Mouse (Mus musculus) midbrain, postnatal 0 days (tissue): ENCODE measurements around the gene Dhrs1. TPM values are rescaled to one million over a fixed set of nuclear protein-coding genes. Genes with fewer than 3 reads are reported as not detected.

Source experiments
- ATAC-seq: fragments of 200-750 bp; cut with Nextera tagmentation; 2 replicates; pipeline ENCODE4 v1.8.0; 2017; ENCODE audit warnings: moderate number of reproducible peaks, mild to moderate bottlenecking, moderate TSS enrichment, moderate library complexity; ENCODE audit not compliant: low FRiP score
- DNase-seq: peaks from one replicate; pipeline ENCODE4 v3.0.0-alpha.2; 2015; ENCODE audit warnings: low spot score
- H3K27ac ChIP-seq: fragments of 300-500 bp; sonication (generic); 2 replicates; pipeline ENCODE4 v1.5.1; 2014; ENCODE audit warnings: low read depth, mild to moderate bottlenecking, low read length, mixed read lengths
- H3K27me3 ChIP-seq: fragments of 300-500 bp; sonication (generic); 2 replicates; pipeline ENCODE4 v1.6.1; 2014; ENCODE audit warnings: low read length, control low read depth, mixed read lengths; ENCODE audit not compliant: insufficient read depth
- H3K36me3 ChIP-seq: fragments of 300-500 bp; sonication (generic); 2 replicates; pipeline ENCODE4 v1.6.1; 2014; ENCODE audit warnings: low read length, control low read depth, mixed read lengths; ENCODE audit not compliant: insufficient read depth
- H3K4me1 ChIP-seq: fragments of 300-500 bp; sonication (generic); 2 replicates; pipeline ENCODE4 v1.6.1; 2014; ENCODE audit warnings: mild to moderate bottlenecking, control low read depth, antibody characterized with exemption, low read length, mixed read lengths; ENCODE audit not compliant: insufficient read depth
- H3K4me2 ChIP-seq: fragments of 300-500 bp; sonication (generic); 2 replicates; pipeline ENCODE4 v1.6.1; 2014; ENCODE audit warnings: low read depth, mild to moderate bottlenecking, low read length, mixed read lengths; ENCODE audit not compliant: poor library complexity, severe bottlenecking
- H3K4me3 ChIP-seq: fragments of 300-500 bp; sonication (generic); 2 replicates; pipeline ENCODE4 v1.5.1; 2014; ENCODE audit warnings: low read depth, mild to moderate bottlenecking, low read length, moderate library complexity
- H3K9ac ChIP-seq: fragments of 300-500 bp; sonication (generic); replicated peaks from 2 replicates; pipeline ENCODE4 v1.6.1; 2014; ENCODE audit warnings: mild to moderate bottlenecking, low read length, moderate library complexity, mixed read lengths; ENCODE audit not compliant: poor library complexity, severe bottlenecking
- H3K9me3 ChIP-seq: fragments of 300-500 bp; sonication (generic); 2 replicates; pipeline ENCODE4 v1.6.1; 2016; ENCODE audit warnings: low read length, control low read depth
- CTCF ChIP-seq: IDR thresholded peaks from 2 replicates; pipeline ENCODE4 v1.5.1; 2016; ENCODE audit warnings: antibody characterized with exemption, mild to moderate bottlenecking
- WGBS: fragments of 180-500 bp; shearing (Covaris S2); extraction: QIAGEN DNeasy Blood & Tissue Kit; methylation state at CpG from one replicate; pipeline ENCODE4 v1.1.7; 2014; 5-methylcytosine and 5-hydroxymethylcytosine counted together
- polyA plus RNA-seq: library from polyadenylated mRNA; unstranded; fragments of >200 nt; fragmentation: Nextera tagmentation; extraction: Ambion mirVana; gene quantifications from 2 replicates; pipeline ENCODE4 v1.2.1, GENCODE M21; 2015
- total RNA-seq: library from RNA; depleted of rRNA; stranded (reverse); fragments of >200 nt; gene quantifications from 2 replicates; pipeline ENCODE4 v1.2.3, GENCODE M21; 2014

Dhrs1 gene
- total and polyA plus RNA-seq, 2 experiments from 2014 or later, result 72.0 to 94.0 TPM

DNA sequence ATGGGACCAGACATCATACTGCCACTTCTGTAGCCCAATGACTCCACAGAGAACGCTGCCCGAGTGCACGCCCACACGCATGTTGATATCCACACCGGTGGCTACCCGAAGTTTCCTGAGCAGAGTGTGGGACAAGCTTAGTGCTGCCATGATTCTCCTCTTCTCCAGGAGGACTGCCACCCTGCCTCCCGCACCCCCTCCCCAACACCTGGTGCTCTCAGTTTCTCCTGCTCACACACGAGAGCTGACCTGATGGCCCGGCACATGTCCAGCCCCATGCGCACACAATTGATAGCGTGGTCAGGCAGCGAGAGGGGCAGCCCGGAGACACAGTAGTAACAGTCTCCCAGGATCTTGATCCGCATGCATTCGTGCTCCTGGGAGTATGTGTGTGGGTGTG lies 33.2 kb upstream of the Dhrs1 start:
- Histone ChIP-seq H3K4me1 (no peaks in the 10 kb centered on the region), H3K9ac (no peak overlapping the region), H3K4me3 (no peak overlapping the region), H3K27ac (no peak overlapping the region), H3K36me3 (no peaks in the 10 kb centered on the region), H3K4me2 (no peak overlapping the region), H3K9me3 (no peaks in the 10 kb centered on the region), H3K27me3 (peaks cover 22% of the 10 kb centered on the region)
- 90% methylated on average over 15 of the region's 15 CpGs for WGBS
- DNase-seq, result no peak
- TF ChIP-seq CTCF, result no peak
- no peak for ATAC-seq

DNA sequence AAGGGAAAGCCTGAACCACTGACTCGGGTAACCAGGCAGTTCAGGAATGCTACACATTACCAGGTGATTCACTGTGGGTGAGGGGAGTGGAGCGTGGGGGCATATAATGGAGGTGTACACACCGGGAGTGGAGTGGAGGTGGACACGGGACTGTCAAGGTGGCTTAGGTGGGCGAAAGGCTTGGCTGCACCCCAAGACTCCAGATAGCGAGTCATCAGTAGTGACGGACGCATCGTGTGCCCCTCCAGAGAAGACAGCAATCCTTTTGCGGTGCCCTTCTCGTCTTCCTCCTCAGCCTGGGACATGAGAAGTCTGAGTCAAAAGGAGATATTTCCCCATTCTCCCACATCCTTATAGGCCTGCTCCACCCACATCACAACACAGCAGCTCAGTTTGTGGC lies 32.3 kb upstream of the Dhrs1 start:
- H3K36me3 ChIP-seq, result no peaks in the 10 kb centered on the region
- no peaks in the 10 kb centered on the region for H3K9me3 ChIP-seq
- DNase-seq, result no peak
- no peak for ATAC-seq
- H3K9ac ChIP-seq, result no peak overlapping the region
- TF ChIP-seq CTCF, result no peak
- 88% methylated on average over 11 of the region's 11 CpGs for WGBS
- no peak overlapping the region for H3K4me2 ChIP-seq
- H3K27ac ChIP-seq, result no peak overlapping the region
- no peak overlapping the region for H3K4me3 ChIP-seq
- H3K4me1 ChIP-seq, result no peaks in the 10 kb centered on the region
- H3K27me3 ChIP-seq, result peaks cover 19% of the 10 kb centered on the region

DNA sequence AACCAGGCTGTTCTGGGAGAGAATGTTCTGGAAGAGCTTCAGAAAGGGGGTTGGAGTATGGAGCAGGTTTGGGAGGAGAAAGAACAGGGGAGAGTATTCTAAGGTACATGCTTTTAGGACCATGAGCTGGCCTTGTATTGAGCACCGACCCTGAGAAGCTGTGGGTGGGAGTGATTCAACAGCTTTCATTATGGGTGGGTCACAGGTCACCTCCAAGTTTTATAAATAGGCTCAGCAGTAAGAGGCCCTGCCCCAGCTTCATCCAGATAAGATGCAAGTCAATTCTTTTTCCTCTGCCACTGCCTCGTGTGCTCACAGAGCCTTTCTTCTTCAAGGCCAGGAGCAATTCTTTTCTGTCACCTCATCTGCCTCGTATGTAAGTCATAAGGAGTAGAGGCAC lies 31.7 kb upstream of the Dhrs1 start:
- no peak overlapping the region for H3K4me2 ChIP-seq
- DNase-seq, result no peak

DNA sequence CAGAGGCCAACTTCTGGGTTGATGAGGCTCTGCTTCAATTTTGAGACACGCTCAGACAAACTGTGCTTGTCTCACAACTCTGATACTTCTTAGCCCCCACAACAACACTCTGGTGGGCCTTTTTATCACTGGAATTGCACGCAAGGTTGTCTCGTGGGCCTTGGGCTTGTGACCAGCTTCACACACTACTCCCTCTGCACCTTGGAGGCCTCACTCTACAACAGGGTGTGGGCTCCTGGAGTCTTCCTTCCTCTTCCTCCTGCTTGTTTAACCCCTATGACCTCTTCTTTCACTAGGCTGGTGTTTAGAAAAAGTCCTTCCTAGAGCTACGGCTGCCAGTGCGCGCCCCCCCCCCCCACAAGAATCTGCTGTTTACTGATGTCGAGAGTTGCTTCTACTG lies 31.2 kb upstream of the Dhrs1 start:
- Histone ChIP-seq H3K27me3 (peaks cover 8% of the 10 kb centered on the region), H3K4me3 (no peak overlapping the region), H3K27ac (no peak overlapping the region), H3K9me3 (no peaks in the 10 kb centered on the region), H3K4me1 (no peaks in the 10 kb centered on the region), H3K9ac (no peak overlapping the region), H3K36me3 (no peaks in the 10 kb centered on the region), H3K4me2 (no peak overlapping the region)
- DNase-seq (no peak), ATAC-seq (no peak)
- TF ChIP-seq CTCF, result no peak
- WGBS, result 69% methylated on average over 7 of the region's 7 CpGs

More for the DNA sequence above, 31.7 kb upstream of the Dhrs1 start:
- H3K9ac ChIP-seq, result no peak overlapping the region
- H3K36me3 ChIP-seq, result no peaks in the 10 kb centered on the region
- TF ChIP-seq CTCF, result no peak
- no peak overlapping the region for H3K27ac ChIP-seq
- H3K9me3 ChIP-seq, result no peaks in the 10 kb centered on the region
- no peak overlapping the region for H3K4me3 ChIP-seq
- peaks cover 13% of the 10 kb centered on the region for H3K27me3 ChIP-seq
- ATAC-seq, result no peak
- no peaks in the 10 kb centered on the region for H3K4me1 ChIP-seq
- 59% methylated on average over 3 of the region's 3 CpGs for WGBS

DNA sequence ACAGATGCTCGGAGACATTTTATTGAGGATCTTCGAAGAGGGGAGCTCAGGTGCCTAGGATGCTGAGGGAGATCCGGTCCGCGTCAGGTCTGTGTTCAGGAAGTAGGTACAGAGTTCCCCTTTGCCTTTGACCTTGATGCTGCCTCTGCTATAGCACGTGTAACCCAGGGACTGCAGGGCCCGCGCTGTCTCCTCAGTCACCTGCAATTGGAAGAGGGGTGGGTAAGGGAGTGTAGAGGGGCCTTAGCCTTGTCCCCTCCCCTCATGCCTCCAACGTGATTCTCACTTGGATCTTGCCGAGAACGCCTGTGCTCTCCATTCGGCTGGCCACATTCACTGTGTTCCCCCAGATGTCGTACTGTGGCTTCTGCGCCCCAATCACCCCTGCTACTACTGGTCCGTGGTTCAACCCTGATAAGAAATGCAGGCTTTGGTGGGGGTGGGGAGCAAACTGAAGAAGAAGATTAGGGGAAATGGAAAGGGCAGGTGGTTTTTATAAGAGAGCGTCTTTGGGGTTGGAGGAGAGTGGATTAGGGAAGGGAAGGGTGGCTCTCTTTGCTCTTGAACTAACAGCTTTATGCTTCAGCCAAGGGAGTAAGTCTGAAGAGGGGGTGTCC lies 23.7 kb upstream of the Dhrs1 start:
- H3K4me1 ChIP-seq, result no peaks in the 10 kb centered on the region
- no peak overlapping the region for H3K4me2 ChIP-seq
- no peaks in the 10 kb centered on the region for H3K36me3 ChIP-seq
- no peak for TF ChIP-seq CTCF
- H3K27me3 ChIP-seq, result peaks cover 11% of the 10 kb centered on the region; the same call in 1 of the 2 replicates
- WGBS, result 78% methylated on average over 16 of the region's 16 CpGs
- H3K9ac ChIP-seq, result no peak overlapping the region
- DNase-seq (no peak), ATAC-seq (no peak)
- H3K9me3 ChIP-seq, result no peaks in the 10 kb centered on the region
- no peak overlapping the region for H3K4me3 ChIP-seq
- no peak overlapping the region for H3K27ac ChIP-seq

DNA sequence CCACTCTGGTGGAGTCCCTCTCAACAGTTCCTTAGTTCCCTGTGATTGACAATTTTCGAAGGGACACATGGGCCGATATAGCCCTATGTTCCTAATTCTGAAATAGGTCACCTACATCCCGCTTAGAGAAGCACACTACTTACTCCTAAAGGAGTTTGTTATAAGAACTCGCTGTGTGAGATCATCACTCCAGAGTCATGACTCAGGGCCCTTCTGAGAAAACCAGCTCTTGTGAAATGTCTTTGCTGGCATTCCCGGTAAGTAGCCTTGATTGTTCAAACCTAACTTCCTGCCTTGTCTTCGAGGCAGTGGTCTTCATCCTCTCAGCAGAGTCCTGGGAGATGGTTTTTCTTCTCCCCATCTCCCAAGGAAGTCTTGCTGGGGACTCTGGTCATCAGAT lies 23.1 kb upstream of the Dhrs1 start:
- Histone ChIP-seq H3K4me1 (no peaks in the 10 kb centered on the region), H3K9ac (no peak overlapping the region; the same call in 1 of the 2 replicates), H3K9me3 (no peaks in the 10 kb centered on the region), H3K36me3 (no peaks in the 10 kb centered on the region), H3K4me2 (no peak overlapping the region), H3K27ac (no peak overlapping the region), H3K27me3 (peaks cover 13% of the 10 kb centered on the region; the same call in 1 of the 2 replicates), H3K4me3 (no peak overlapping the region)
- no peak for DNase-seq
- 91% methylated on average over 6 of the region's 6 CpGs for WGBS
- no peak for TF ChIP-seq CTCF
- ATAC-seq, result no peak
